Mouse (Mus musculus) G1E-ER4 (cell line): ENCODE data around the gene Tbc1d12. TPM values are rescaled to one million over a fixed set of nuclear protein-coding genes. Genes with fewer than 3 reads are reported as not detected.

Experiments used
- GATA1 ChIP-seq: IDR thresholded peaks from one replicate; pipeline ENCODE4 v1.8.0; 2012; ENCODE audit warnings: low read length, inconsistent platforms
- polyA plus RNA-seq: library from polyadenylated mRNA; stranded (reverse); fragments of >175 nt; gene quantifications from 2 replicates; pipeline ENCODE4 v1.2.3, GENCODE M21; 2012

Gene Tbc1d12
- polyA plus RNA-seq, 1 experiment, result 3.3 TPM

- TF ChIP-seq GATA1, result no peak
Observed at GRCm38 (mm10) chr19:38862523-38862922, 26.1 kb downstream of the Tbc1d12 start.

- TF ChIP-seq GATA1, result no peak
Observed at GRCm38 (mm10) chr19:38880300-38880699, 43.9 kb downstream of the Tbc1d12 start.

GRCm38 (mm10) chr19:38901146-38902135, 65.1 kb downstream of the Tbc1d12 start:
- TF ChIP-seq GATA1, result no peak

GRCm38 (mm10) chr19:38902501-38902900, 66.1 kb downstream of the Tbc1d12 start:
- no peak for TF ChIP-seq GATA1

GRCm38 (mm10) chr19:38913786-38914185, 77.4 kb downstream of the Tbc1d12 start:
- no peak for TF ChIP-seq GATA1

GRCm38 (mm10) chr19:38914926-38915325, 78.5 kb downstream of the Tbc1d12 start:
- TF ChIP-seq GATA1, result no peak

- TF ChIP-seq GATA1, result no peak
Observed at GRCm38 (mm10) chr19:38915677-38916076, 79.3 kb downstream of the Tbc1d12 start.

GRCm38 (mm10) chr19:38928481-38929158, 92.2 kb downstream of the Tbc1d12 start:
- TF ChIP-seq GATA1, result no peak

- no peak for TF ChIP-seq GATA1
Observed at GRCm38 (mm10) chr19:38929471-38930251, 93.3 kb downstream of the Tbc1d12 start.

- TF ChIP-seq GATA1, result no peak
Observed at GRCm38 (mm10) chr19:38930252-38930787, 93.9 kb downstream of the Tbc1d12 start.

GRCm38 (mm10) chr19:38930788-38931565, 94.6 kb downstream of the Tbc1d12 start, which contains the start of gene Hells:
Gene Hells (plus strand): TSS chr19:38930915.
- TF ChIP-seq GATA1, result no peak

- TF ChIP-seq GATA1, result no peak
Observed at GRCm38 (mm10) chr19:38931566-38931890, 95.1 kb downstream of the Tbc1d12 start.

- no peak for TF ChIP-seq GATA1
Observed at GRCm38 (mm10) chr19:38944590-38945307, 108.4 kb downstream of the Tbc1d12 start.

Other genes starting within 250 kb of the Tbc1d12 start
- gene Noc3l, start 17.3 kb upstream of the Tbc1d12 start, polyA plus RNA-seq, result 1.3 and 1.9 TPM in 2 replicates
- gene Hells, start 94.3 kb downstream of the Tbc1d12 start, polyA plus RNA-seq, result 9.5 and 14.9 TPM in 2 replicates
- 0.17 and 0.35 TPM in 2 replicates for gene Cyp2c55, start 170.4 kb downstream of the Tbc1d12 start, polyA plus RNA-seq
- not detected in 2 replicates for gene Cyp2c65, start 224.4 kb downstream of the Tbc1d12 start, polyA plus RNA-seq